Mouse (Mus musculus) heart, embryonic 12.5 days (tissue): ENCODE data around the gene Gm40193. TPM values are rescaled to one million over a fixed set of nuclear protein-coding genes. Genes with fewer than 3 reads are reported as not detected.

Experiments
- ATAC-seq: fragments of 200-750 bp; cut with Nextera tagmentation; 2 replicates; pipeline ENCODE4 v1.8.0; 2017; ENCODE audit warnings: moderate TSS enrichment, moderate library complexity; ENCODE audit not compliant: insufficient number of reproducible peaks, low FRiP score
- H3K27ac ChIP-seq: fragments of 300-500 bp; sonication (generic); 2 replicates; pipeline ENCODE4 v1.5.1; 2016; ENCODE audit warnings: mild to moderate bottlenecking, moderate library complexity; ENCODE audit not compliant: poor library complexity, severe bottlenecking
- H3K27me3 ChIP-seq: fragments of 300-500 bp; sonication (generic); replicated peaks from 2 replicates; pipeline ENCODE4 v1.6.1; 2016; ENCODE audit warnings: mild to moderate bottlenecking, moderate library complexity
- H3K36me3 ChIP-seq: fragments of 300-500 bp; sonication (generic); 2 replicates; pipeline ENCODE4 v1.6.1; 2016; ENCODE audit warnings: mild to moderate bottlenecking, moderate library complexity
- H3K4me1 ChIP-seq: fragments of 300-500 bp; sonication (generic); replicated peaks from 2 replicates; pipeline ENCODE4 v1.6.1; 2016; ENCODE audit warnings: mild to moderate bottlenecking
- H3K4me2 ChIP-seq: fragments of 300-500 bp; sonication (generic); 2 replicates; pipeline ENCODE4 v1.6.1; 2016; ENCODE audit warnings: mild to moderate bottlenecking, moderate library complexity
- H3K4me3 ChIP-seq: fragments of 300-500 bp; sonication (generic); 2 replicates; pipeline ENCODE4 v1.5.1; 2016; ENCODE audit warnings: mild to moderate bottlenecking
- H3K9ac ChIP-seq: fragments of 300-500 bp; sonication (generic); 2 replicates; pipeline ENCODE4 v1.6.1; 2016; ENCODE audit warnings: mild to moderate bottlenecking, moderate library complexity
- H3K9me3 ChIP-seq: fragments of 300-500 bp; sonication (generic); replicated peaks from 2 replicates; pipeline ENCODE4 v1.6.1; 2016; ENCODE audit warnings: mild to moderate bottlenecking, moderate library complexity
- WGBS: fragments of 180-500 bp; shearing (Covaris S2); methylation state at CpG from one replicate; pipeline ENCODE4 v1.1.7; 2016; 5-methylcytosine and 5-hydroxymethylcytosine counted together
- polyA plus RNA-seq: library from polyadenylated mRNA; unstranded; fragments of >200 nt; fragmentation: Nextera tagmentation; extraction: Ambion mirVana; gene quantifications from 2 replicates; pipeline ENCODE4 v1.2.1, GENCODE M21; 2016

Gene Gm40193
- polyA plus RNA-seq, 1 experiment from 2014 or later = not detected

DNA sequence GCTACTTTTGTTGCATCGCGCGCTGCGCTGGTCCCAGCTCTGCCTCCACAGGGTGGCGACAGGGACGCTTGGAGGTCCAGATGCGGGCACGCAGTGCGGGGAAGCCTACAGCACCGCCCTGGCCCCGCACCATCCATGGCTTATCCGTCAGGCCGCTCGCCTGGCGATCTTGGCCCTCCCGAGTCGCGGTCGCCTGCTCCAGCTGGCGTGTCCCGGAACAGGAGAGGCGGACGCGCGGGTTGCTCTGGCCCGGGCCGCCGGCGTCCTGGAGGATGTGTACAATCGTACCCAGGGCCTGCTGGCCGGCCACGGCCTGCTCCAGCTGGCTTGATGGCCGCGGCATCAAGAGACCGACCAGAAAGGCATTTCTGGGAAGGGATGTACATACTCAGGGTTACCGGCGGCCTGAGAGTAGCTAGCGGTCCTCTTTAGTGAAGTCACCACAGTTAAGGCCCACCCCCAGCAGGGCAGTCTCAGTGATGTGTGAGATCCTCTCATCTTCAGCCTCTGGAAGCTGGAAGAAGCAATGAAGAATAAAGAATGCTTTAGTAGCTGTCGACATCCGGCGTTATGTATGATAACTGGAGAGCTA, 12.5 kb downstream of the Gm40193 start:
- peak overlapping the region; percentile 36; the same call in 1 of the 2 replicates for H3K27ac ChIP-seq
- 0 out of 2 replicates have a peak, but pooled peaks cover 4% of the 10 kb centered on the region for H3K27me3 ChIP-seq
- 6% methylated on average over 41 of the region's 41 CpGs for WGBS
- peak overlapping the region; percentile 39 for H3K4me3 ChIP-seq
- no peaks in the 10 kb centered on the region for H3K9me3 ChIP-seq
- H3K4me1 ChIP-seq = peaks cover 11% of the 10 kb centered on the region
- H3K36me3 ChIP-seq = no peaks in the 10 kb centered on the region
- ATAC-seq = peak; percentile 61; the same call in 1 of the 2 replicates
- peak overlapping the region; percentile 68 for H3K9ac ChIP-seq
- H3K4me2 ChIP-seq = peak overlapping the region; percentile 67

DNA sequence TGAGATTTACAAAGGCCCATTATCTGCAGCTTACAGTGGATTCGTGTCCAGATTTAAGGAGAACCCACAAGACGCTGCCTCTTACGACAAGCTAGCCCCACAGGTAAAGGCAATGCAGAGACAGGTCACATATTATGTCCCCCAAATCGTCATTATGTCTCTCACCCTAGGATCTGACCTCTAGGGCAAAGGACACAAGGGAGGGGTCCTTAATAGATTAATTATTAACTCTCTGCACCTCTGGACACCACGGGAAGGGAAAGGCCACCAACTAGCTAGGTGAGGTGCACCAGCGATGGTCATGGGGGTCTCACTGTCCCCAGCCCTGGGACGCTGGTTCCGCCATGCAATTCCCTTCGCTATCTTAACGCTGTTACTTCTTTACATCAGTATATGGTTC, 13.8 kb downstream of the Gm40193 start, which contains the start of gene Gltpd2:
Gene Gltpd2 (plus strand): TSS at position 274 of the 400 bp plus-strand sequence.
- ATAC-seq = no peak
- Histone ChIP-seq H3K9ac (peak within 1 kb of the TSS; percentile 68), H3K27ac (peak within 1 kb of the TSS; percentile 36; the same call in 1 of the 2 replicates), H3K27me3 (0 out of 2 replicates have a peak, but pooled peaks cover 4% of the 10 kb centered on the region), H3K36me3 (no peaks in the 10 kb centered on the region), H3K9me3 (no peaks in the 10 kb centered on the region), H3K4me1 (peaks cover 11% of the 10 kb centered on the region), H3K4me2 (peak within 1 kb of the TSS; percentile 67), H3K4me3 (peak within 1 kb of the TSS; percentile 39)
- WGBS = 81% methylated on average over 10 of the region's 10 CpGs

DNA sequence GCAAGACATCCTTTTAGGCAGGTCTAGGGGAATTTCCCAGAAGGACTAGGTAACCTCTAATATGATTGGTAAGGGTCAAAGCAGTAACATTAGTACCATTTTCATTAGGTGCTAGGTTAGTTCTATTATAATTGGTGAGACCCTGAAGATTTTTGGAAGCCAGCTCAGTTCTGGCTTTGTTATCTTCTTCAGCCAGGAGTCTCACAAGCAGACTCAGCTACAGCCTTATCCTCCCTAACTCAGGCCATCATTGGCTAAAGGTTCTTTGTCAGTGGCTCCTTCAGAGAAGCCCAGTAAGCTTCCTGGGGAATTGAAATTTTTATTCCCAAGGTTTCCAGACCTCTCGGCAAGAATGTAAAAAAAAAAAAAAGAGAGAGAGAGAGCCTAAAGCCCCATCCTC, 14.3 kb downstream of the Gm40193 start:
- no peak overlapping the region for H3K4me3 ChIP-seq
- H3K27me3 ChIP-seq = 0 out of 2 replicates have a peak, but pooled peaks cover 4% of the 10 kb centered on the region
- ATAC-seq = no peak
- H3K4me2 ChIP-seq = no peak overlapping the region
- no peaks in the 10 kb centered on the region for H3K36me3 ChIP-seq
- no peaks in the 10 kb centered on the region for H3K9me3 ChIP-seq
- 54% methylated on average over 1 of the region's 1 CpGs for WGBS
- no peak overlapping the region for H3K9ac ChIP-seq
- peaks cover 11% of the 10 kb centered on the region for H3K4me1 ChIP-seq
- H3K27ac ChIP-seq = no peak overlapping the region

DNA sequence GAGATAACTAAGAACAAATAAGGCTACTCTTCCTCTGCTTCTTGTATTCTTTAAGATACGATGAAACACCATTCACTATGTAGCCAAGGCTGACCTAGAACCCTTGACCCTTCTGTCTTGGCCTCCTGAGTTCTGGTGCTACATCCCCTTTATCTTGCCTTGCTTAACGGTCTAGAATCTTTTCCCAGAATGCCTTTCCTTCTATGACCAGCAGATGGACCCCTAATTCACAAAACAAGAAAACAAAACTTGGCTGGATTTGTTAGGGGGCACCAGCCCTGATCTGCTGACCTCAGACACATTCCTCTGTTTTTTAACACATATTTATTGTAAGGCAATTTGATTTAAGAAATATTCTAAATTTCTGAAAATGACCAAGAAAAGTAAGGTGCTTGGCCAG, 16.4 kb downstream of the Gm40193 start:
- Histone ChIP-seq H3K27me3 (0 out of 2 replicates have a peak, but pooled peaks cover 4% of the 10 kb centered on the region), H3K4me3 (no peak overlapping the region), H3K4me1 (peaks cover 11% of the 10 kb centered on the region), H3K27ac (no peak overlapping the region), H3K9ac (no peak overlapping the region), H3K4me2 (no peak overlapping the region), H3K36me3 (no peaks in the 10 kb centered on the region), H3K9me3 (no peaks in the 10 kb centered on the region)
- ATAC-seq = no peak
- WGBS = 18% methylated on average over 2 of the region's 2 CpGs

DNA sequence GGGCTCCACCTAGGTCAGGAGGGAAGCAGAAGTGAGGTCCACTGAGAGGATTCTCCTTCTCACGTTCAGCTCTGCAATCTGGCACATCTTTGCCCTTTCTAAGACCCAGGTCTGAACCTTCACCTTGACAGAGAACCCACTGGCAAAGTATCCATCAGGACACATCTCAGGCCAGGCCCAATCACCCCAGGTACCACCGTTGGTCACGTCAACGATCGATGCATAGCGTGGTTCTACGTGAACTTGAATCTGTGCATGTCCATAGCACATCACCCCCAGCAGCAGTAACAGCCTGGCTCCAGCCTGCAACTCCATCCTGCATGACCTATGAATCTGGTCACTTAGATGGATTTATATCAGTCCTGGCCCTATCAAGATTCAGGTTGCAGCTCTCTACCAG, 18.5 kb downstream of the Gm40193 start, which contains the start of gene Vmo1:
Gene Vmo1 (minus strand): TSS at position 329 of the 400 bp plus-strand sequence.
- Histone ChIP-seq H3K4me3 (no peak within 1 kb of the TSS), H3K4me1 (no peaks in the 10 kb centered on the region), H3K9me3 (no peaks in the 10 kb centered on the region), H3K9ac (no peak within 1 kb of the TSS), H3K27ac (no peak within 1 kb of the TSS), H3K27me3 (peaks cover 17% of the 10 kb centered on the region), H3K4me2 (no peak within 1 kb of the TSS), H3K36me3 (no peaks in the 10 kb centered on the region)
- WGBS = 86% methylated on average over 7 of the region's 7 CpGs
- ATAC-seq = no peak

DNA sequence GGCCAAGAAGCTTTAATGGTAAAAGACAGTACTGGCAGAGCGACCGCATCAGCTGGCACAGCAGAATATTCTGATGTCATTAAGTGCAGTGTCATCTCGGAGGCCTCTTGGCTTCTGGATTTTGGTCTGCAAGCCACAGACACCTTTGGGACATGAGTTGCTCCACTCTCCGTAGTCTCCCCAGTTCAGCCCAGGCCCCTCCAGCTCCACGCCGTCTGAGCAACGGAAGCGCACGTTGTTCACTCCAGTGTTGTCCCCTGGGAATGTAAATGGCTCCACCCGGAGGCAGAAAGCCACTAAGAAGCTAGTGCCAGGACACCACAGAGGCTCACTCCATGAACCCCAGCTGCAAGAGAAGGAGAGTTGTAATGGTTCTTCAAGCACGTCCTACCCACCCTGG, 19.2 kb downstream of the Gm40193 start:
- no peak for ATAC-seq
- H3K9me3 ChIP-seq = no peaks in the 10 kb centered on the region
- 61% methylated on average over 11 of the region's 11 CpGs for WGBS

DNA sequence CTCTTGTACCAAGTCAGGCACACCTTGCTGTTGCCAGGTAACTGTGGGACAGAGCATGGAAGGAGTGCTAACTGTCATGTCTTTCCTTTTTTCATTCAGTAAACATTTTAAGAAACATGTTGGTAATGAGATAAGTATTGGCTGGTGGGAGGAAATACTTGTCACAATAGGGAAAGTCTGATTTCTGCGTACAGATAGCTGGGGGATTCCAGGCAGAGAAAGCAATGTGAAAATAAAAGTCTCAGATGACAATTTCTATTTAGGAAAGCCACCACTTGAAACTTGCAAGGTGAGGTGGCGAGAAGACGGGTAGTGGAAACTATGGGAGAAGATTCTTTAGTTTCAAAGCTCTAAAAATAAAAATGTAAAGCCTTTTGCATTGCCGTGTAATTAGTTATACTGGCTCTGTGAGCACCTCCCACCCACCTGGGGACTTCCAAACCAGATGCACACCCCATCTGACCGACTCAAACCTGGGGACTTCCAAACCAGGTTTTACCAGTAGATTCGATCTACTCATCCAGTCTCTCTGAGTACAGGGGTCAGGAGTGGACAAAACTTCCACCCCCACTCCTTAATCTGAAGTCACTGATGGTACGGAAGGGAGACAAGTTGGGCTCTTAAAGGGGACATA, 19.9 kb downstream of the Gm40193 start:
- Histone ChIP-seq H3K4me1 (no peaks in the 10 kb centered on the region), H3K4me2 (no peak overlapping the region), H3K36me3 (no peaks in the 10 kb centered on the region), H3K27me3 (peaks cover 28% of the 10 kb centered on the region), H3K9ac (no peak overlapping the region), H3K9me3 (no peaks in the 10 kb centered on the region), H3K27ac (no peak overlapping the region), H3K4me3 (no peak overlapping the region)
- ATAC-seq = no peak
- WGBS = 67% methylated on average over 7 of the region's 7 CpGs

More for the DNA sequence above, 19.2 kb downstream of the Gm40193 start:
- Histone ChIP-seq H3K36me3 (no peaks in the 10 kb centered on the region), H3K4me1 (no peaks in the 10 kb centered on the region), H3K27ac (no peak overlapping the region), H3K4me2 (no peak overlapping the region), H3K4me3 (no peak overlapping the region), H3K27me3 (peaks cover 21% of the 10 kb centered on the region), H3K9ac (no peak overlapping the region)

DNA sequence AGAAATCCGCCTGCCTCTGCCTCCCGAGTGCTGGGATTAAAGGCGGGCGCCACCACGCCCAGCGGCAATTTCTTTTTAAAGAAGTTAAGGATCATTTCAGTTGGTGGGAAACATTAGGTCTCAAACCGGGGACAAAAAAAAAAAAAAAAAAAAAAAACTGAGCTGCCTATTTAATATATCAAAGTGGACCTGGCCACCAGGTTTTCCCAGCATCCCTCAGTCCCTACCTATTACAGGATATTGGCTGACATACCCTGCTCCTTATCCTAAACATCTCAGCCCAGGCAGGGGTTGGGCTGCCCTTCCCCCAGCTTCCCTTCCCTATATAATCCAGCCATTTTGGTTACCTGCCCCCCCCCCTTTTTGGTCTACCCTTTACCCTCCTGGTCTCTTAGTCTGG, 20.9 kb downstream of the Gm40193 start:
- ATAC-seq = no peak
- Histone ChIP-seq H3K9ac (no peak overlapping the region), H3K36me3 (no peaks in the 10 kb centered on the region), H3K9me3 (no peaks in the 10 kb centered on the region), H3K4me2 (no peak overlapping the region), H3K27me3 (peaks cover 29% of the 10 kb centered on the region), H3K27ac (no peak overlapping the region), H3K4me1 (no peaks in the 10 kb centered on the region), H3K4me3 (no peak overlapping the region)
- 88% methylated on average over 7 of the region's 7 CpGs for WGBS

DNA sequence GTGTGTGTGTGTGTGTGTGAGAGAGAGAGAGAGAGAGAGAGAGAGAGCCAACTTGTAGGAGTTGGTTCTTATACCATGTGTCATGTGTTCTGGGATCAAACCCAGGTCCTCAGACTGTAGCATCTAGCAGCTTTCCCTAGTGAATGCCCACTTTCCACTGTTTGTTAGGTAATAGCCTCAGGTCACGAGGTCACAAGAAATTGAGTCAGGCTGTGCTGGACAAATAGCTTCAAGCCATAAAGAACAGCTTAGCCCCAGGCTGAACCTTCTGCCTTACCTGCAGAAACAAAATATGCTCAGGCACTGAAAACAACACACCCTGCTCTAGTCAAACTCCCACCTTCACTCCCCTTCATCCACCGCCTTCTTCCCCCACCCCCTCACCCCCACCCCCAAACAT, 21.5 kb downstream of the Gm40193 start:
- Histone ChIP-seq H3K4me3 (no peak overlapping the region), H3K27ac (no peak overlapping the region), H3K36me3 (no peaks in the 10 kb centered on the region), H3K9ac (no peak overlapping the region), H3K27me3 (peaks cover 29% of the 10 kb centered on the region), H3K4me1 (no peaks in the 10 kb centered on the region), H3K4me2 (no peak overlapping the region), H3K9me3 (no peaks in the 10 kb centered on the region)
- 76% methylated on average over 2 of the region's 2 CpGs for WGBS
- no peak for ATAC-seq

DNA sequence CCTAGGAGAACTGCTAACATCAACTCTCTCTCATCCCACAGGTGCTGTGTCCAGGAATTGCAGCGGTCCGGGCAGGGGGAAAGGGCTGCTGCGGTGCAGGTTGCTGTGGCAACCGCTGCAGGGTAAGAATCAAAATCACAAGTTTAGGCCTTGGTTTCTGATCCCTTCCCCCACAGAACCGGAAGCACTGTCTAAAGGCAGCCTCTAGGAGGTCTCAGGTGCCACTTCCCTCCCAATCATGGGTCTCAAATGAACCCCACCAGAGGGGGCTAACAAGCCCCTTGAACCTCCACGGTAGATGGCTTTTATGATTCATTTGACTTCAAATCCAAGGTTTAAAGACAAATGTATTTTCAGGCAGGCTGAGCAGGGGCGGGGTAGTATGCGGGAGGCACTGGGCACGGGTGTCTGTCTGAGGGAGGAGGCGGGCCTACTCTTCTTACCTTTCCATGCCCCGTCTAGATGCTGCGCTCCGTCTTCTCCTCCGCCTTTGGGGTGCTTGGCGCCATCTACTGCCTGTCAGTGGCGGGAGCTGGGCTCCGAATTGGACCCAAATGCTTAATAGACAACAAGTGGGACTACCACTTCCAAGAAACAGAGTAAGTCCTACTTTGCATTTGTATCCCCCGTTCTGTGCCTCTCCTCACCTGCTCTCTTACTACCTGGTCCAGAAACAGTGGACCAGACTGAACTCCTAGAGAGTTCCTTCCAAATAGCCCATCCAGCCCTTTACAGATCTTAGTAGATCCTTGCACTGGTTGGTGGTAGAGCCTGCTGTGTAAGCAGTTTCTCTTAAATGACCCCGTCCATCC, 22.8 kb downstream of the Gm40193 start:
- H3K9ac ChIP-seq = no peak overlapping the region
- H3K4me2 ChIP-seq = peak overlapping the region; percentile 35
- WGBS = 11% methylated on average over 19 of the region's 19 CpGs
- H3K27me3 ChIP-seq = peaks cover 33% of the 10 kb centered on the region
- no peak overlapping the region for H3K27ac ChIP-seq
- no peaks in the 10 kb centered on the region for H3K9me3 ChIP-seq
- no peak overlapping the region for H3K4me3 ChIP-seq
- no peaks in the 10 kb centered on the region for H3K36me3 ChIP-seq
- 0 out of 2 replicates have a peak, but pooled peaks cover 3% of the 10 kb centered on the region for H3K4me1 ChIP-seq
- ATAC-seq = no peak

DNA sequence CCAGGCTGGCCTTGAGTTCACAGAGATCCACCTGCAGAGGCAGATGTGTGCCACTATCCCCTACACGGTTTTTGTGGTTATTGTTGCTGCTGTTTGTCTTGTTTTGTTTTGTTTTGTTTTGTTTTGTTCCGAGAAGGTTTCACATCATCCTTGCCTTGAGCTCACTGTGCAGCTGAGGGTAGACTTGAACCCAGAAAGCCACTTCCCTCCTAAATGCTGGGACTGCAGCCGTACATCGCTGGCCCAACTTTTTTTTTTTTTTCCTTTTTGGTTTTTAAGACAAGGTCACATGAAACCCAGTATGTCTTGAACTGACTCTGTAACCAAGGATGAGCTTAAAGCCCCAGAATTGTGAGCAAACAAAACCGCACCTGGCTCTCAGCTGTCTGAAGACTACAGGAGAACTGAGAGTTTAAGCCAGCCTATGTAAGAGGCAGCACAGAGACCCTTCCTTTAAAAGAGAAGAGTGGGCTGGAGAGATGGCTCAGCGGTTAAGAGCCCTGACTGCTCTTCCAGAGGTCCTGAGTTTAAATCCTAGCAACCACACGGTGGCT, 25.7 kb downstream of the Gm40193 start:
- H3K9ac ChIP-seq = no peak overlapping the region
- 62% methylated on average over 7 of the region's 7 CpGs for WGBS
- no peak overlapping the region for H3K4me3 ChIP-seq
- no peak overlapping the region for H3K27ac ChIP-seq
- 0 out of 2 replicates have a peak, but pooled peaks cover 4% of the 10 kb centered on the region for H3K4me1 ChIP-seq
- H3K27me3 ChIP-seq = peaks cover 33% of the 10 kb centered on the region
- H3K9me3 ChIP-seq = no peaks in the 10 kb centered on the region
- H3K4me2 ChIP-seq = no peak overlapping the region
- no peaks in the 10 kb centered on the region for H3K36me3 ChIP-seq
- no peak for ATAC-seq
